Mouse (Mus musculus) neural tube, embryonic 15.5 days (tissue): ENCODE measurements around the gene Polr3c. TPM values are rescaled to one million over a fixed set of nuclear protein-coding genes. Genes with fewer than 3 reads are reported as not detected.
"Not testable (repeated sequence)": the region's sequence is repeated elsewhere in the genome, so short reads cannot be mapped to it uniquely, and the experiment has no call there.

Experiments used
- ATAC-seq: fragments of 200-750 bp; cut with Nextera tagmentation; 2 replicates; pipeline ENCODE4 v1.8.0; 2017; ENCODE audit warnings: mild to moderate bottlenecking, moderate TSS enrichment, moderate library complexity; ENCODE audit not compliant: low FRiP score
- H3K27ac ChIP-seq: fragments of 300-500 bp; sonication (generic); replicated peaks from 2 replicates; pipeline ENCODE4 v1.5.1; 2015; ENCODE audit warnings: mild to moderate bottlenecking, inconsistent platforms
- H3K27me3 ChIP-seq: fragments of 300-500 bp; sonication (generic); replicated peaks from 2 replicates; pipeline ENCODE4 v1.6.1; 2015; ENCODE audit warnings: inconsistent platforms
- H3K36me3 ChIP-seq: fragments of 300-500 bp; sonication (generic); 2 replicates; pipeline ENCODE4 v1.6.1; 2015; ENCODE audit warnings: inconsistent platforms
- H3K4me1 ChIP-seq: fragments of 300-500 bp; sonication (generic); 2 replicates; pipeline ENCODE4 v1.6.1; 2015; ENCODE audit warnings: inconsistent platforms
- H3K4me2 ChIP-seq: fragments of 300-500 bp; sonication (generic); 2 replicates; pipeline ENCODE4 v1.6.1; 2015; ENCODE audit warnings: inconsistent platforms, mild to moderate bottlenecking, moderate library complexity
- H3K4me3 ChIP-seq: fragments of 300-500 bp; sonication (generic); replicated peaks from 2 replicates; pipeline ENCODE4 v1.5.1; 2015; ENCODE audit warnings: mild to moderate bottlenecking, inconsistent platforms
- H3K9ac ChIP-seq: fragments of 300-500 bp; sonication (generic); replicated peaks from 2 replicates; pipeline ENCODE4 v1.6.1; 2015; ENCODE audit warnings: mild to moderate bottlenecking, inconsistent platforms
- H3K9me3 ChIP-seq: fragments of 300-500 bp; sonication (generic); replicated peaks from 2 replicates; pipeline ENCODE4 v1.6.1; 2016; ENCODE audit warnings: inconsistent platforms
- WGBS: fragments of 180-500 bp; shearing (Covaris S2); methylation state at CpG from one replicate; pipeline ENCODE4 v1.1.7; 2015; ENCODE audit warnings: mixed read lengths; 5-methylcytosine and 5-hydroxymethylcytosine counted together
- polyA plus RNA-seq: library from polyadenylated mRNA; unstranded; fragments of >200 nt; fragmentation: Nextera tagmentation; extraction: Ambion mirVana; gene quantifications from 2 replicates; pipeline ENCODE4 v1.2.1, GENCODE M21; 2015

Polr3c gene
- polyA plus RNA-seq, 1 experiment from 2014 or later, result 31.5 TPM

DNA sequence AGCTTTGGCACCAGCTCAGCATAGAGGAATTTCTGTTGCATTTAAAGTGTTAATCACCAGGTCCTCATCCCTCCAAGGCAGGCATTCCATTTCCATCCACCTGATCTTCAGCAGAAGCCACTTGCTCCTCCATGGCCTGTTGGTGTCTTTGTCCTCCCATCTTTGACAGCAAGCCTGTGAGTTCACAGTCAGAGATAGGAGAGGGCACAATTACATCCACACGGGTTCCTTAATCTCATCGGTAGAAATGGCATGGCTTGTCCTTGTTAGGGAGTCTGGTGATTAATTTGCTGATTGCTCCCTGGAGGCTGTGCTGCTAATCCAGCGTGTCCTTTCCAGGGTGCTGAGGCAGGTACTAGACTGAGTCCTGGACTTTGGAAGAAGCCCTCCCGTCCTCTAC lies 53.9 kb downstream of the Polr3c start:
- Histone ChIP-seq H3K9me3 (no peaks in the 10 kb centered on the region), H3K4me1 (peaks cover 6% of the 10 kb centered on the region), H3K9ac (no peak overlapping the region), H3K4me3 (no peak overlapping the region), H3K27ac (no peak overlapping the region), H3K4me2 (no peak overlapping the region), H3K27me3 (peaks cover 9% of the 10 kb centered on the region; the same call in 1 of the 2 replicates), H3K36me3 (no peaks in the 10 kb centered on the region)
- no peak for ATAC-seq
- WGBS, result 54% methylated on average over 4 of the region's 4 CpGs

DNA sequence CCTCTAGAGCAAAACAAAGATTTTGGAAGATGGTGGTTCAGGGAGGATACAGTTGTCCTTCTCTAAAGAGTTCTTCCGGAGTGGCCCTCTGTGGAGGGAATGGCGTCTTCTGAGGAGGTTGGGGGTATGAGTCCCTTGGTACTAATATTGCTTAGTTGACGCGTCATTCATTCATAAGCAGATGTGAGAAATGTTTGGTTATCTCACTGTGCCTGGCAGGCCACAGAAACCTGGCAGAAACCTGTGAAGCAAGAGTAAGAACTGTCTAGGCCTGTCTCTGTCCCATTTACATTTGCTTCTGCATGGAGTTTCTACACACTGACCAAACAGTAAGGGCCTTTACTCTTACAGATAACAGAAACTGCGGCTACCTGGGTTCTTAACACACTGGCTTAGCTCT lies 55.9 kb downstream of the Polr3c start:
- 91% methylated on average over 5 of the region's 5 CpGs for WGBS
- Histone ChIP-seq H3K27me3 (peaks cover 9% of the 10 kb centered on the region; the same call in 1 of the 2 replicates), H3K9ac (no peak overlapping the region), H3K36me3 (no peaks in the 10 kb centered on the region), H3K4me1 (peaks cover 6% of the 10 kb centered on the region), H3K27ac (no peak overlapping the region), H3K4me2 (no peak overlapping the region), H3K4me3 (no peak overlapping the region), H3K9me3 (no peaks in the 10 kb centered on the region)
- ATAC-seq, result no peak

DNA sequence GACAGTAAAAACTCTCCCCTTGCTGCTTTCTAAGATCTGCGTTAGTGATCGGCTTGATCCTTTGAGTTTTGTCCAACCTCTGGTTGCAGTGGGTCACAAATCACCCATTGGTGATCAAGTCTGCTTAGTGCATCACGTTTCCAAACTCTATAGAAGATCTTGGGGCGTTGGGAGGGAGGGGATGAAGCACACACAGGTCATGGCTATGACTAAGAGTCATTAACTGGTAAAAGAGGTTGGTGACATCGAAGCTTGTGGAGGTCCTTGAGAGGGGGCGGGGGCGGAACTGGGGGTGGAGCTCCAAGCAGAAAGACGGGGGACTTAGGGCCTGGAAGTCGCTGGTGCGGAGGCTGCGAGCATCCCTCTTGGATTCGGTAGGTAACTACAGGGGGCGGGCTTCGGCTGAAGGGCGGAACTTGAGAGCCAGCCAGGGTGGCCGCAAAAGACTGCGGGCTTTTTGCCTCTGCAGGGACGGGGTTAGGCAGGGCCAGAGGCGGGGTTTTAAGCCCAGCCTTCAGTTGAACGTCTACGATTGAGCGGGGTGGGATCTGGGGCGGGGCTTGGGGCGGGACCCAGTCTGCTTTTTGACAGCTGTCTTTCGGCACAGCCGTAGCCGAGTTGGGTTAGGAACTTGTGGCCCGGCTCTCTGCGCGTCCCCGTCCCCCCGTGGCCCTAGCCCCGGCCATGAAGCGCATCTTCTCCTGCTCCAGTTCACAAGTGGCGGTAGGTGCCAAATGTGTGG lies 57.5 kb downstream of the Polr3c start, which contains the start of gene Ankrd35:
Ankrd35 (plus strand) TSS at position 405 of the 742 bp plus-strand sequence.
- Histone ChIP-seq H3K4me3 (peak within 1 kb of the TSS; percentile 45), H3K36me3 (no peaks in the 10 kb centered on the region), H3K27me3 (peaks cover 9% of the 10 kb centered on the region; the same call in 1 of the 2 replicates), H3K9ac (peak within 1 kb of the TSS; percentile 36), H3K4me2 (peak within 1 kb of the TSS; percentile 84), H3K9me3 (no peaks in the 10 kb centered on the region), H3K4me1 (peaks cover 6% of the 10 kb centered on the region), H3K27ac (no peak within 1 kb of the TSS)
- peak; percentile 91 for ATAC-seq
- 5% methylated on average over 35 of the region's 35 CpGs for WGBS

DNA sequence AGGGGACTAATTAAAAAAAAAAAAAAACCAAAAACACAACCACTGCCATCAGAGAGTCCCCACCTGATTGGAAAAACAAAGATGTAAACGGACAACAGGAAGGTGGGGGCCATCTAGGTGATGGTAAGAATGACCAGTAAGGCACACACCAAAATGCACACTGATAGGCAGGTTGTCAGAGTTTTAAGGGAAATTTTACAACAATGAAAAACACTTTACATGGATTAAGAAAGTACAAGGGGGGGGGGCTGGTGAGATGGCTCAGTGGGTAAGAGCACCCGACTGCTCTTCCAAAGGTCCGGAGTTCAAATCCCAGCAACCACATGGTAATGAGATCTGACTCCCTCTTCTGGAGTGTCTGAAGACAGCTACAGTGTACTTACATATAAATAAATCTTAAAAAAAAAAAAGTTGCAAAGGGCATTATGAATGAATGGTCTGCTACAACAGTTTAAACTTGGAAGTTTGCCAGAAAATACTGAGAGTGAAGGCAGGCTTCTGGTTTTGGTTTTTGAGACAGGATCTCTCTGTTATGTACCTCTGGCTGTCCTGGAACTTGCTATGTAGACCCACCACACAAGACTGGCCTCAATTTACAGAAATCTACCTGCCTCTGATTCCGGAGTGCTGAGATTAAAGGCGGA lies 58.9 kb downstream of the Polr3c start:
- Histone ChIP-seq H3K4me3 (no peak overlapping the region), H3K4me2 (no peak overlapping the region), H3K27ac (no peak overlapping the region), H3K9me3 (no peaks in the 10 kb centered on the region), H3K36me3 (no peaks in the 10 kb centered on the region), H3K27me3 (peaks cover 9% of the 10 kb centered on the region; the same call in 1 of the 2 replicates), H3K4me1 (peaks cover 11% of the 10 kb centered on the region), H3K9ac (no peak overlapping the region)
- no peak for ATAC-seq
- 94% methylated on average over 5 of the region's 5 CpGs for WGBS

DNA sequence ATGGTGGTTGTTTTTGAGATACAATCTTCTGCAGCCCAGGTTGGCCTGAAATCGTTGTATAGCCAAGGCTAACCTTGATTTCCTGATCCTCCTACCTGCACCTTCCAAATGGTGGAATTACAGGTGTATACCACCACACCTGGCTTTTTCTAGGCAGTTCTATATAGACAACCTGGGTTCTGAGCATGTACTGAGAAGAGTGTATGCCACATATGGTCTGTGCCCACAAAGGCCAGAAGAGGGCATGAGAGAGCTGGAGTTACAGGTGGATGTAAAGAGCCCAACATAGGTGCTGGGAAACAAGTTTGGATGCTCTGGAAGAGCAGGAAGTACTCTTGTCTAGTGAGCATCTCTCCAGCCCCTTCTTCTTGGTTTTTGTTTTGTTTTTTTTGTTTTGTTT lies 60.1 kb downstream of the Polr3c start:
- Histone ChIP-seq H3K36me3 (no peaks in the 10 kb centered on the region), H3K4me2 (no peak overlapping the region), H3K27ac (no peak overlapping the region), H3K4me1 (peaks cover 20% of the 10 kb centered on the region), H3K27me3 (peaks cover 9% of the 10 kb centered on the region; the same call in 1 of the 2 replicates), H3K9ac (no peak overlapping the region), H3K4me3 (no peak overlapping the region), H3K9me3 (no peaks in the 10 kb centered on the region)
- no peak for ATAC-seq
- WGBS, result 33% methylated on average over 1 of the region's 1 CpGs

DNA sequence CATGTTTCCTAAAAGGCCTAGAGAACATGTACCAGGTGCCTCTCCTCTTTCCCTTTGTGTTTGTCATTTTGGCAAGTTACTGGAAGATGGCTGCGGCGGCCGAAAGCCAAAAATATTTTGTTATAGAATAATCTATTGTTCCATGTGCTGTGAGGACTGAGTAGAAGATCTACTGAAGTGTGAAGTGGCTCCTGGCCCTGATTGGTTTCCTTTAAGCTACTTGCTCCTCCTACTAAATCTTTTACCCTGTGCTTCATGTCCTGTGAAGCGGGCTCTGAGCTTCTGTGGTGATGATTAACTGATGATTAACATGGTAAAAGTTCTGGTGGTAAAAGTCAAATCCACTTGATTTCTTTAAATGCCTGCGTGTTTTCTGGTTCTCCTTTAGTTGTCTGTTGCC lies 60.5 kb downstream of the Polr3c start:
- H3K36me3 ChIP-seq, result no peaks in the 10 kb centered on the region
- 92% methylated on average over 5 of the region's 5 CpGs for WGBS
- ATAC-seq, result no peak
- H3K4me3 ChIP-seq, result no peak overlapping the region
- peaks cover 20% of the 10 kb centered on the region for H3K4me1 ChIP-seq
- H3K9ac ChIP-seq, result no peak overlapping the region
- peaks cover 9% of the 10 kb centered on the region; the same call in 1 of the 2 replicates for H3K27me3 ChIP-seq
- no peaks in the 10 kb centered on the region for H3K9me3 ChIP-seq
- H3K27ac ChIP-seq, result no peak overlapping the region
- H3K4me2 ChIP-seq, result no peak overlapping the region

DNA sequence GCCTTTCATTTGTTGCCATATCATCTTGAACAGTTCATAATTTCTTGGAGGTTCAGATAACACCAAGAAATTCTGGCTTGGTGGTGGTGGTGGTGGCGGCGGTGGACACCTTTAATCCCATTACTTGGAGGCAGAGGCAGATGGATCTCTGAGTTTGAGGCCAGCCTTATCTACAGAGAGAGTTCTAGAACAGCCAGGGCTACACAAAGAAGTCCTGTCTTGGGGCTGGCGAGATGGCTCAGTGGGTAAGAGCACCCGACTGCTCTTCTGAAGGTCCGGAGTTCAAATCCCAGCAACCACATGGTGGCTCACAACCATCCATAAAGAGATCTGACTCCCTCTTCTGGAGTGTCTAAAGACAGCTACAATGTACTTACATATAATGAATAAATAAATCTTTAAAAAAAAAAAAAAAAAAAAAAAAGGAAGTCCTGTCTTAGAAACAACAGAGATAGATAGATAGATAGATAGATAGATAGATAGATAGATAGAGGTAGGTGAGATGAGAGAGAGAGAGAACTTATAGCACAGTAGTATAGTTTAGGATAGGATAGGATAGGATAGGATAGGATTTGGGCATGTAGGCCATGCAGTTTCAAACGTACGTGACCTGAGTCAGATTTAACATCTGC lies 61.6 kb downstream of the Polr3c start:
- not testable (repeated sequence) for H3K4me3 ChIP-seq, H3K9ac ChIP-seq, ATAC-seq, H3K9me3 ChIP-seq, H3K27ac ChIP-seq, H3K4me2 ChIP-seq, H3K36me3 ChIP-seq, H3K27me3 ChIP-seq
- 90% methylated on average over 7 of the region's 7 CpGs for WGBS
- peaks cover 20% of the 10 kb centered on the region for H3K4me1 ChIP-seq

DNA sequence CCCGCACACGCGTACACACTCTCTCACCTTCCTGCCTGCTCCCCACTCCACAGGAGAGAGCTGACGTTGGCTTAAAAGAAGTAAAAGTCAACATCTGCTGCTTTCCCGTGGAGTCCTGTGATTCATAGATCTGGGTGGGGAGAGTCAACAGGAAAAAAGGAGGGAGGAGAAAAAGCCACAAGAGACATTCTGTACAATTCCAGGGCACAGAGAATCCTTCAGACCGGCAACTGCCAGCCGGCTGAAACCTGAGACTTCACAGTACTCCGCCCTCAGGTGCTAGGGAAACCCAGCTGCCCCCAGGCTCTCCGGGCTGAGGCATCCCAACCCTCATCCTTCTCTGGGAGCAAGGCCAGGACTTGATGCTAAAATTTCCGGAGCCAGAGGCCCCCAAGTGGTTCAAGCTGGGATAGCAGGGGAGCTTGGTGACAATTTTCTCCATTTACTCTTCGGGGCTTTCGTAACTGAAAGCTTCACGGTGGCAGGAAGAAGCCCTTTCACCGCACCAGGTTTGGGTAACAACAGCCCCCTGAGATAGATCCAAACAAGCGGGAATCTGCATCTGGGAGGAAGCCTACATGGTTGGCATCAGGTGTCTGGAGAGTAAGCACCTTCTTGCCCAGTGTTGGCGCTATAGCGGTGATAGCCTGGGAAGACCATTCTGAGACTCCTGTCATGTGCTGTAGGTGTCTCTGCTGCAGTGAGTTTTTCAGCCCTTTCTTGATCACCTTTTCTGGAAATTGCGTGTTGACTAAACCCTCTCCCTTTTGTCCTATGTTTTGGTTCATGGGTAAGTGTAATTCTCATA lies 63.8 kb downstream of the Polr3c start:
- ATAC-seq, result peak; percentile 87
- H3K27ac ChIP-seq, result peak overlapping the region; percentile 72

DNA sequence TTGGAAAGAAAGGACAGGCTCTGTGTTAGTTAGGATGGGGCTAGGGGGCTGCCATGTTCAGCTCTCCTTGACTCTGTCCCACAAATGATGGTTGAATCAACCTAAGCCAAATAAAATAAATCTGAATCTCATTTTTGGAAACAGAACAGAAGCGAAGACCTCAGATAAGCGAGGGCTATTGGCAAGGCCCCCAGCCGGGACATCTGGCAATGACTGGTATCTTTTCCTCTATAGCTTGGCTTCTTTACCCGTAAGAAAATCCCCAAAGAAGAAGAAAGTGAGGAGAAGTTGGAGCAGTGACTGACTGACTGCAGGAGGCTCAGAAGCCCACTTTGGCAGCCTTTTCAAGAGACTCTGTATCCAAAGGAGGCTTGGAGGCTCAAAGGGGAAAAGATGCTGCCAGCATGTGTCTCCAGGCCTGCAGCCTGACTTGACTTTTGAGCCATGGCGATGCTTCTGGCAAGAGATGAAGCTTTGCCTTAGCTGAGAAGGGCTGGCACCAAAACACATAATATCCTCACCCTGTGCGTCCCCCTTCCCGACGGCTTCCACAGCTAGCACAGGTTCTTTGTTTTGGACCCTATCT lies 64.6 kb downstream of the Polr3c start:
- no peak overlapping the region for H3K9ac ChIP-seq
- no peaks in the 10 kb centered on the region for H3K27me3 ChIP-seq
- peak overlapping the region; percentile 64 for H3K4me2 ChIP-seq
- H3K4me1 ChIP-seq, result peaks cover 14% of the 10 kb centered on the region
- H3K4me3 ChIP-seq, result peak overlapping the region; percentile 29
- peak; percentile 38; the same call in 1 of the 2 replicates for ATAC-seq
- H3K27ac ChIP-seq, result peak overlapping the region; percentile 72
- 0 out of 2 replicates have a peak, but pooled peaks cover 4% of the 10 kb centered on the region for H3K36me3 ChIP-seq
- 45% methylated on average over 8 of the region's 8 CpGs for WGBS
- H3K9me3 ChIP-seq, result no peaks in the 10 kb centered on the region

More for the DNA sequence above, 63.8 kb downstream of the Polr3c start:
- H3K36me3 ChIP-seq, result 0 out of 2 replicates have a peak, but pooled peaks cover 4% of the 10 kb centered on the region
- WGBS, result 6% methylated on average over 17 of the region's 18 CpGs
- H3K4me2 ChIP-seq, result peak overlapping the region; percentile 64
- peaks cover 14% of the 10 kb centered on the region for H3K4me1 ChIP-seq
- no peaks in the 10 kb centered on the region for H3K27me3 ChIP-seq
- H3K9me3 ChIP-seq, result no peaks in the 10 kb centered on the region
- peak overlapping the region; percentile 34 for H3K9ac ChIP-seq
- peak overlapping the region; percentile 29 for H3K4me3 ChIP-seq
